Mouse (Mus musculus) right cerebral cortex, postnatal 4 days (tissue): ENCODE measurements at regions not wholly inside any gene's neighbourhood (a gene's known extent, or its start where the extent isn't known, plus 50 kb on each side); places are given as distances from the start of the nearest gene placed in this dataset.

ENCODE experiments used
- DNase-seq: peaks from one replicate; pipeline ENCODE4 v3.0.0-alpha.2; 2022

GRCm38 (mm10) chr10:125795323-125795722 is 170.6 kb upstream of the Lrig3 start:
- no peak for DNase-seq

- no peak for DNase-seq
Observed at GRCm38 (mm10) chr10:125798678-125799077, 167.3 kb upstream of the Lrig3 start.

- no peak for DNase-seq
Observed at GRCm38 (mm10) chr10:125800572-125801114, 165.3 kb upstream of the Lrig3 start.

GRCm38 (mm10) chr10:125801450-125801849 is 164.5 kb upstream of the Lrig3 start:
- no peak for DNase-seq

GRCm38 (mm10) chr10:125802923-125803583 is 162.9 kb upstream of the Lrig3 start:
- no peak for DNase-seq

GRCm38 (mm10) chr10:125809763-125810361 is 156.1 kb upstream of the Lrig3 start:
- DNase-seq, result no peak

- DNase-seq, result no peak
Observed at GRCm38 (mm10) chr10:125810590-125810989, 155.4 kb upstream of the Lrig3 start.

- DNase-seq, result no peak
Observed at GRCm38 (mm10) chr10:125814191-125814887, 151.6 kb upstream of the Lrig3 start.

- DNase-seq, result no peak
Observed at GRCm38 (mm10) chr10:125832134-125832533, 133.8 kb upstream of the Lrig3 start.

- DNase-seq, result no peak
Observed at GRCm38 (mm10) chr10:125832764-125833163, 133.2 kb upstream of the Lrig3 start.

- no peak for DNase-seq
Observed at GRCm38 (mm10) chr10:125833989-125834388, 132.0 kb upstream of the Lrig3 start.

GRCm38 (mm10) chr10:125838982-125839381 is 127.0 kb upstream of the Lrig3 start:
- DNase-seq, result no peak

- DNase-seq, result no peak
Observed at GRCm38 (mm10) chr10:125839621-125840141, 126.3 kb upstream of the Lrig3 start.

GRCm38 (mm10) chr10:125840388-125840787 is 125.6 kb upstream of the Lrig3 start:
- no peak for DNase-seq

GRCm38 (mm10) chr10:125844336-125844865 is 121.6 kb upstream of the Lrig3 start:
- DNase-seq, result no peak

GRCm38 (mm10) chr10:125845014-125845514 is 120.9 kb upstream of the Lrig3 start:
- no peak for DNase-seq

- no peak for DNase-seq
Observed at GRCm38 (mm10) chr10:125850370-125850769, 115.6 kb upstream of the Lrig3 start.

- DNase-seq, result no peak
Observed at GRCm38 (mm10) chr10:125861734-125862133, 104.2 kb upstream of the Lrig3 start.

GRCm38 (mm10) chr10:125866346-125866745 is 99.6 kb upstream of the Lrig3 start:
- DNase-seq, result no peak

GRCm38 (mm10) chr10:125884563-125884962 is 81.4 kb upstream of the Lrig3 start:
- peak; percentile 64 for DNase-seq

- no peak for DNase-seq
Observed at GRCm38 (mm10) chr10:125885796-125886195, 80.2 kb upstream of the Lrig3 start.

- no peak for DNase-seq
Observed at GRCm38 (mm10) chr10:125892122-125892521, 73.8 kb upstream of the Lrig3 start.
